Mouse (Mus musculus): Measurements from ENCODE around the gene Omp.
A peak's percentile ranks its signal among the peaks of the same experiment; 100 is the strongest.

Omp gene

DNA sequence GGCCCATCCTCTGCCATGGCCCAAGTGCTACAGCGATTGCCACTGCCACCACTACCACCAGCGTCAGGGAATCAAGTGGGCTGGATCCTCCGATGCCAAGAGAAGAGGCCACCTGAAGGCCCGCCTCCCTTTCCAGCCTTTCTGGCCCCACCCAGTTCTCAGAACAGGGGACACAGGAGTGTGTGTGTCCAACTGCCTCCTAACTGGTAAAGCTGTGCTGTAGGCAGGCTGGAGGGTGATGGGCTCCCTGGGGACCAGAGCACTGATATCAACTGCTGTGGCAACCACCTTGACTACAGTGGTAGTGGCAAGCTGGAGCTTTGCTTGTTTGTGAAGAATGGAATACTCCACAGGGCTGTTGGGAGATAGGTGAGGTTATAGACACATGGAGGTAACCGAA is at the start of gene Omp:
Gene Omp, minus strand, starts transcription at position 101 of the 400 bp plus-strand sequence.
- no peak for DNase-seq (ENCODE audit: low read depth in 1 of 2, low spot score in 2 of 2)

DNA sequence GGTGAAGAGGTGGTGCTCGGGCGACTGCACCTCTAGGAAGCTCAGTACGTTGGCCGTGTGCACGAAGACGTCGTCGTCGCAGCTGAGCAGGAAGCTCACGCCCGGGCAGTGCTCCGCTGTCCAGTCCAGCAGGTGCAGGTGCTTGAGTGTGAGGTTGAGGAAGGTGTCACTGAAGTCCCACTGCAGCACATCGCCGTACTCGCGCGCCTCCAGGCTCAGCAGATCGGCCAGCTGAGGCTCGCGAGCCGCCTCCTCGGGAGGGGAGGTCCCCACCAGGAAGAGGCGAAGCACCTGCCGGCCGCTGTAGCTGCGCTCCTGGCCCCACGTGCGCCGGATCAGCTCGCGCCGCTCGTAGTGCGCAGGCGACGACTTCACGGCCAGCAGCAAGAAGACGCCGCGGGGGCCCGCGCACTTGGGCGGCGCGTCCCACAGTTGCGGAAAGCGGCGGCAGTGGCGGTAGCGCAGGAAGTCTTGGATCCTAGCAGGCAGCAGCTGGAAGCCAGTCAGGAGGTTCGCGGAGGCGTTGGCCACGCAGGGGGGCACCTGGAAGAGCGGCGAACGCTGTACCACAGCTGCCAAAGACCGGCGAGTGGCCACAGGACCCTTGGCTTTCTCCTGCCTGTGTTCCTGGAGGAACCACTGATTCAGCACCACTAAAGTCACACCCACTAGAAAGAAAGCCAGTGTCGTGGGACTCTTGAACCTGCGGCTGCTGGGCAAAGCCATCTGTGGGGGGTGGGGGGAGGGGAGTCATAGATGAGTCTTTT is 48.9 kb upstream of the Omp start:
- no peak for DNase-seq (ENCODE audit: low read depth in 1 of 2, low spot score in 2 of 2)

DNA sequence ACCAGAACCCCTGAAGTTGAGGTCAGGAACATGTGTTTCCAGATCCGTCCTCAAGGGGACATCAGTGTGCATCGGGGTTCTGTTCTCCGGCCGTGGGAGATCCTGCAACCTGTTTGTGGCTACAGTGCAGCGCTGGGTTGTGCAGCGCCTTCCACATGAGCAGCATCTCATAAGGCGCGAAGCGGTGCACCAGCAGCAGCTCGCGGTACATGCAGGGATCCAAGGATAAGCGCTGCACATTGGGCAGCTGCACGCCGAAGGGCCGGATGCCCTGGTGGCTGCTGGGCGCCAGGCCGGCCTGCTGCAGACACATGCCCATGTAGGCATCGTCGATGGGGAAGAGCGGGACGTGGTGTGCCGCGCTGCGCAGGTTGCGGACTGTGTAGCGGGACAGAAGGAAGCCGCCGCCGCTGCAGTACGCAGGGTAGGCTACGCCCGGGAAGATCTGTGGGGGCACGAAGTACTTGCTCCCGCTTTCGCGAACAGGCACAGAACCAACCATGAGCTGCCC is 48.3 kb upstream of the Omp start:
- no peak for DNase-seq (ENCODE audit: low read depth in 1 of 2, low spot score in 2 of 2)

DNA sequence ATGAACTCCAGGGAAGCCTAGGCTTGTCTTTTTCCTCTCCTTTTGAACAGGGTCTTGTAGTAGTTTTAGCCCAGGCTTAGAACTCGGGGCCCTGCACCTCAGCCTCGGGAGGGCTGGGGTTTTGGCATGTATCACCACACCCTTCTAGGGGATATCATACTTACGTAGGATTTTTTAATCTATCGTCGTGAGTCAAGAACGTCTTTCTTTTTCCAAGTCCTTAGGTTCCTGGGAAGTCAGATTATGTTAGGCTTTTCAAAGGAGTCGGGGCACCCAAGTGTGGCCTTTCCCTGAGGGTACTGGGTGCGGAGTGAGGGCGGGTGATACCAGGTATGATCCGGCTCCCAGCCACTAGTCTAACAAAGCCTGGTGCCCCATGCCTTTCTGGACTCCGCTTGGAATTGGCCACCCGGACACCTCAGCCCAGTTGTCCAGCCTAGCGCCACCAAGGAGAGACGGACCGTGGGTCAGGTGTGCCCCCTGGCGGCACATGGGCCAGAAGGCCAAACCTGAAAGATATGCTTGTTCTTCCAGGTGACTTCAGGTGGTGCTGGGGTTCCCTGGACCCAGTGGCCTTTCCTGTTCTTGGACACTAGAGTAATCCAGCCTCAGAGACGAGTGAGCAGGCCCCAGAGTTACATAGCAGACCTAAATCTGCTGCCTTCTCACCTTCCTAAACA is 46.4 kb upstream of the Omp start:
- DNase-seq (ENCODE audit: low read depth in 1 of 2, low spot score in 2 of 2) = no peak

DNA sequence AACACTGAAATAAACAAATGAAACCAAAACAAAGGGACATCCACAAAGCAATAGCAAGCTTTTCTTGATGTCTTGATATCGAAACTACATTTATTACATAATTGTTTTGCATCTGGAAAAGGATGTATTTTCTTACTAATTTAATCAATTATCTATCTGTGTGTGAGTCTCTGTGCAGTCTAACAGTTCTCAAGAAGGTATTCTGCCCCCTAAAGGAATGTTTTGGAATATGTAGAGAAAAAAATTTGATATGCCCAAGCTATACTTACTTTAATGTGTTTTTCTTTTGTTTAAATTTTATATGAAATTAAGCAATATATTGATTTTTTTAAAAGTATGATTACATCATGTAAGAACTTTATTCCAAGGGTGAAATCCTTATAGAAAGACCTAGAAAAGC is 45.3 kb upstream of the Omp start:
- no peak for DNase-seq (ENCODE audit: low read depth in 1 of 2, low spot score in 2 of 2)

DNA sequence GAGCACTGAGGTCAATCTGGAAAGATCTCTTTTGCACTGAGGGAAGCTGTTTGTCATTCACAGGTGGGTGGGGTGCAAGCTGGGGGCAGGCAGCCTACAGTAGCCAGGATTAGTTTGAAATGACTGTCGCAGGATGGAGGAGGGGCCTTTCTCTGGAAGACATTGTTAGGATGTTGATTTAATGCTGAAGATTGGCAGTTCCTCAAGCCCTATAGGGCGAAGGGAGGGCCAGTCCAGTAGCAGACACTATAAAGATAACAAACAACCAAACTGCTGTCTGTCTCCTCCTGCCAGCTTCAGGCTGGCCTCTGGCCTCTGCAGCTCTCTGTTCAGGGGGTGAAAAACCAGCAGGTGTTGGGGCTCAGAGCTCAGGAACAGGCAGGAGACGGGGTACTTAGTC is 44.4 kb upstream of the Omp start:
- no peak for DNase-seq (ENCODE audit: low read depth in 1 of 2, low spot score in 2 of 2)

DNA sequence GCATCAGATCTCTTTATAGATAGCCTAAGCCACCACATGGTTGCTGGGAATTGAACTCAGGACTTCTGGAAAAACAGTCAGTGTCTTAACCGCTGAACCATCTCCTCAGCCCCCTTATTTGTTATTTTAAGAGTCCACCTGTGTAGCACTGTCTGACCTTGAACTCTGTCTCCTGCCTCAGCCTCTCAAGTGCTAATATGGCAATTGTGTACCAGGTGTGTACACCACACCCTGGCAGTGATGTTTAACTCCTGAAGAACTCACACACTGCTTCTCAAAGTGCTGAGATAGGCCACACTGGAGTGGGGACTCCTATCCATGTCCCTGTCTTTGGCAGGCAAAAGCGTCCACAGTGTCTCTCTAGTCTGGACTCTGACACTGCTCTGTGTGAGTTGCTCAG is 43.4 kb upstream of the Omp start:
- no peak for DNase-seq (ENCODE audit: low read depth in 1 of 2, low spot score in 2 of 2)

DNA sequence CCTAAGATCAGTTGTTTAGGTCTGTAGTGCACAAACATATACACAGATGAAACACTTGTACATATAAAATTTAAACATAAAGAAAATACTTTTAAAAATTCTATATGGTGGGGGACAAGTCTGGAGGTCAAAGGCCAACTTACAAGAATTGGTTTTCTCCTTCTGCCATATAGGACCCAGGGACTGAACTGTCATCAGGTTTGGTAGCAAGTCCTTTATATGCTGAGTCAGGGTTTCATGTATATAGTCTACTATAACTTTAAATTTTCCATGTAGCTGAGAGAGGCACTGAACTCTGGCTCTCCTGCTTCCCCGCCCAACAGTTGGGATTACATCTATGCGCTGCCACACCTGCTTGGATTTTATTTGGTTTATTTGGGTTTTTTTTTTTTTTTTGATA is 42.9 kb upstream of the Omp start:
- DNase-seq (ENCODE audit: low read depth in 1 of 2, low spot score in 2 of 2) = no peak

DNA sequence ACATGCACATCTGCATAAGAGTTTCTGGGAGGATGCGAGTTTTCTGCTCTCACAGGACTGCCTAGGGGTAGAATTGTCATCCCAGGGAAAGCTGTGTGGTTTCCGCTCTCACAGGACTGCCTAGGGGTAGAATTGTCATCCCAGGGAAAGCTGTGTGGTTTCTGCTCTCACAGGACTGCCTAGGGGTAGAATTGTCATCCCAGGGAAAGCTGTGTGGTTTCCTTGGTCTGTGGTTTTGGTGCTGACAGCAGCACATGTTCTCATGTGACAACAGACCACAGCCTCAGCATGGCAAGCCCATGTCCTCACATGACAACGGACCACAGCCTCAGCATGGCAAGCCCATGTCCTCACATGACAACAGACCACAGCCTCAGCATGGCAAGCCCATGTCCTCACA is 42.0 kb upstream of the Omp start:
- DNase-seq (ENCODE audit: low read depth in 1 of 2, low spot score in 2 of 2) = peak in 1 of 2 experiments; percentile 10

DNA sequence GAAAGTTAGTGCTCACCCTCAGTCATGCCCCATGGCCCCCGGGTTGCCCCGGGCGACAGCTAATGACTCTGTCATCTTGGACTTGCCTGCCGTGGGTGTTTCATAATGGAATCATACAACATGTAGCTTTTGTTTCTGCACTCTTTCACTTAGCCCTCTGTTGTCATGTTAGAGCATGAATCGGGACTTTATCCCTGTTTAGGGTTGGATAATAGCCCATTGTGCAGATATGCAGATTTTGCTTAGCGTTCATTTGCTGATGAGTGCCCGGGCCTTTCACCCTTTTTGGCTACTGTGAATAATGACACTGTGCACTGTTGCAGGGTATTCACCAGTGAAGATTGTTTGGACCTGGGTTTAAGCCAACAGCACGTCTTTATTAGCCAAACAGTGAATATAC is 41.3 kb upstream of the Omp start:
- no peak for DNase-seq (ENCODE audit: low read depth in 1 of 2, low spot score in 2 of 2)

DNA sequence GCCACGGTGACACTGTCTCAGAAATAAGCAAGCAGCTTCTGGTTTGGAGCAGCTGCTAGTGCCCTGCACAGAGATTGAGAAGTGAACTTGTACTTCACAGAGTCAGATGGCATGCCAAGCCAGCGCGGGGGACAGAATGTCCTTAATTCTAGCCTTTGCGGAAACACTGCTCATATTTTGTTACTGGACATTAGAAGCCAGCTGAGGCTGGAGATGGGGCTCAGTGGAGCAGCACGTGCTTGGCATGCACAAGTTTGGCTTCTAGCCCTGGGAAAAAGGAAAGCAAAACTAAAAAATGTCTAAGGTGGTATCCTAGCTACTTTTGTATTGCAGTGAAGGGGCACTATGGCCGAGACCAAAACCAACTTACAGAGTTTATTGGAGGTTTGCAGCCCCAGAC is 40.0 kb upstream of the Omp start:
- no peak for DNase-seq (ENCODE audit: low read depth in 1 of 2, low spot score in 2 of 2)

DNA sequence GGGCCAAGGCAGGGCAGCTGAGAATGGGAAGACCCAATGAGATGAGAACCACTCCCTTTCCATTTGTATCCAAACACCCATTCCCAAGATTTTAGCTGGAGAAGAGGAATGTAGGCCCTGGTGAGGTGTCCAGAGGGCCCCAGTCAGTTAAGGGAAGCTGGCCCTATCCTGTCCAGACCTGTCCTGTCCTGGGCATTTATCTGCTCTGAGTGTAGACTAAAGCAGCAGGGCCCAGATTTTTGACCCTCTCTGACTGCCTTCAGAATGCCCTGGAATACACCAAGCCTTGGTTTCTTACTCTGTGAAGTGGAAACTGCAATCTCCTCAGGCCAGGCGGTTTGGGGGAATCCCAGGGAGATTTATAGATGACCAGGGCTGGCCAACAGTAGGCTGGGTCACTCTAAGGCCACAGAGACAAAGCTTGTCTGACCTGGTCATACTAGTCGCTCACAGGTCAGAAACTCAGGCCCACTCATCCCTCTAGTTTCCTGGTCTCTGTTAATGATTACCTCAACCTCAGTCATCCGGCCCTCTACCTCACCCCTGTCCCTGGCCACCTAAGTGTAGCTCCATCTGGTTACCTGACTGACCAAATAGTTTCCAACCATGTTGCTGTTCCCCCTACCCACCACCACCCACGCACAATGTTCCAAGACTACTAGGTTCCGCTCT is 33.4 kb upstream of the Omp start:
- no peak for DNase-seq (ENCODE audit: low read depth in 1 of 2, low spot score in 2 of 2)

DNA sequence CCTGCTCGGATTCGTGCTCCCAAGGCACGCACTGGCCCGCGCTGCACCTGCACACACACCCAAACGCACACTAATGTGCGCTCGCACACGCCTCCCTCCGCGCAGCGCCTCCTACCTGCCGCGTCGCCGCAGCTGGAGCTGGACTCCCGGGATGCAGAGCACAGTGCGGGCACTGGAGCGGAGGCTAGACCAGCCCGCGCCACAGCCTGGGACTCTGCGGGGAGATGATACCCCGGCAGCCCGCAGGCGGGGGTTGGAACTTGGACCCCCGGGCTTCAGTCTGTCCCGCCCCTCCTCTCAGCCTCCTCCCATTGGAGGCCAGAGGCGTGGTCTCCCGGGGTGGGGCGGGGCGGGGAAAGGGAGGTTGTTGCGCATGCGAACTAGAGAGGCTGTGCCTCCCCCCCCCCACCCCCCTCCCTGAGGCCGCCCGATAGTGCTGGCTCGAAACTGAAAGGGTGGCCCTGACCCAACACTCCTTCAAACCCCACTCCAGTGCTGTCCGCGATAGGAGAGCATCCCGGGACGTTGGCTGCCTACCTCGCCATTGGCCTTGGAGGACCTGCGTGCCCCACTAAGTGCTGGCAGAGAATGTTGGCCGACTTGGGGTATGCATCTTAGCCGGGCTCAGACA is 32.7 kb upstream of the Omp start, which contains the start of gene Capn5:
Gene Capn5, minus strand, starts transcription at position 346 of the 631 bp plus-strand sequence.
- DNase-seq (ENCODE audit: low read depth in 1 of 2, low spot score in 2 of 2) = peak in 1 of 2 experiments; percentile 17

DNA sequence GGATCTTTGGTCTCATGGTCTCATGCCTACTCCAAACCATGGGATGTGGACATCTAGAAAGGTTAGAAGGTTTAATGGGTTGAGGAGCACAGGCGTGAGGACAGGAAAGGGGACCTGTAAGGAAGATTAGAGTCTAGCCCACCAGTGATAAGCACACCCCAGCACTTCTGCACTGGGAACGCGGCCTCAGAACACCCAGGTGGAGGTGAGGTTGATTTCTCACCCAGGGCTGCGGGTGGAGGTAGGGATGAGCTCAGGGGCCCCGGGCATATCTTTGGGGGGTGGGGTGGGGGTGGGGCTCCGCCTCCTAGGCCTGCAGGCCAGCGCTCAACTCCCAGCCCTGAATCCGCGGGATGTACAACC is 32.2 kb upstream of the Omp start:
- DNase-seq (ENCODE audit: low read depth in 1 of 2, low spot score in 2 of 2) = no peak

DNA sequence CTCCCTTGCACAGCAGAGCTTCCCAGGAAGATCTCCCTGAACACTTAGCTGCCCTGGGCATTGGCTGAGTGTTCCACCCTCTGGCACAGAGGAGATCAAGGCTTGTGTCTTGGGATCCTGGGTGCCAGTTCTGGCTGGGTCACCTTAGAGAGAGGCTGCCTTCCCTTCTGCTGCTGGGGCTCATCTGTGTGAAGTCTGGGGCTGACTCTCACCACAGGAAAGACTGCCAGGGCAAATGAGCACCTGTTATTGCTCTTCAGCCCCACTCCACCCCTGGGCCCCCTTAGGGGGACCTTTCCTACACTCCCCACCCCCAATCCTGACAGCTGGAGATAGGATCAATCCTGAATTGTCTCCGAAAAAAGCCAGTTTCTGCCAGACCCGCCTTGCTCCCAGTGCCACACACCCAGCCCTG is 31.8 kb upstream of the Omp start:
- DNase-seq (ENCODE audit: low read depth in 1 of 2, low spot score in 2 of 2) = no peak

DNA sequence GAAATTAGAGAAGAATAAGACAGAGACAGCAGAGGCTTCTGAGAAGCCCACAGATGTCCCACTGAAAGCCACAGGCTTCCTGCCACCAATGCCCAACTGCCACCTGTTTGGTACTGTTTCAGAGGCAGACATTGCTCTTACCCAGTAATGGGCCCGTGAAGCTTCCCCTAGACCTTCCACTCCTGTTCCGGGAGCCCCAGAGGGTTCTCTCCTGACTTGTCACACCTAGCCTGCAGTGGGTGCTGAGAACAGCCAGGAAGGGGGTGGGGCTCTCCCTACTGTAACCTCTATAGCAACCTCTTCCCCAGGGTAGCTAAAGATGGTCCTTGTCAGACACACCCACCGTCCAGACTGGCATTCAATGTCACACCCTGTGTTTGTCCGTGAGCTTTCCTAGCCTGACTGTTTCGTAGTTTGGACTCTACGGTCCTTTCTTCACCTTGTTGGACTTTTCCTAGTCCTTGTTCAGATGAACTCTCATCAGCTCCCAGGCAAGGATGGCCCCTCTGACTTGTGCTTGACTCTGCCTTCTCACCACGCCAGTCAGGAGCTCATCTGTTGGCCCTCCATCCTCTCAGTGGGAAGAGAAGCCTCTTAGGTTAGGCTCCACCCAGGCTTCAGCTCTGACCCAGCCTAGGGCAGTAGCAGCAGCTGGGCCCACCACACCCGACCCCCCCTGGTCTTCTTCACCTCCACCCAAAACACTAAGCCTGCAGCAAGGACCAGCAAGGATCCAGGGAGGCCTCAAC is 31.2 kb upstream of the Omp start:
- DNase-seq (ENCODE audit: low read depth in 1 of 2, low spot score in 2 of 2) = no peak

DNA sequence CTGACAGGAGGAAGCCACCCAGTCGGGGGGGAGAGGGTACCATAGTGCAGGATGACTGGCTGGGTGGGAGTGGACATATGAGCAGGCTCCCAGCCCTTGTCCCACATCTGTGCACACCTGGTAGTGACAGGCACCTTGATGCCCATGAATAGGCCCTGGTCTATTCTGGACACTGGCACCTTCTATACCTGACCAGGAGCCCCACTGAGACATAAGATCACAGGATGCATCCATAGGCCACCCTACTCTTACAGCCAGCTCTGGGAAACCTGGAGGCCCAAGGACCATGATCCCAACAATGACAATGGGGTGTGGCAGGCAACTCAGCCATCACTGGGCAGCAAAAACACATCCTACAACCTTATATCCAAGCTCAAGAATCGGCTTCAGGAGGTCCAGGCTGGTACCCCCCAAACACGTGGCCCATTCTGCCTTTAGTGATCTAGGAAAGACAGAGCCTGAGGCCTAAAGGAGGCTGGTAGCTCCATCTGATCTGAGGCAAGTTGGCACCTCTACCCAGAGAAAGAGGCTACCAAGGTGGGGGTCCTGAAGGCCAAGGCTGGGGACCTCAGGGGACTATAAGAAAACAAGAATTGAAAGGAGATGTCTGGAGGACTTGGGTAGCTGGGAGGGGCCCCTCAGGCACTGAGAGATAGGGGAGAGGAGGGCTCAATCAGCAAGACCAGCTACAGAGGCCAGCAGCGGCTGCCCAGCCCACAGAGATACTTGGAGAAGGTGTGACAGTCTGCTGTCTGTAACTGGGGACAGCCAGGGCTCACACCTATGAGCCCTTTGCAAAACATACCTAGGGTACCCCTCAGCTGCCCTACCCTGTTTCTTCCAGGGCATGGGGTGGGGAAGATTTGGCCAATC is 29.8 kb upstream of the Omp start:
- no peak for DNase-seq (ENCODE audit: low read depth in 1 of 2, low spot score in 2 of 2)

DNA sequence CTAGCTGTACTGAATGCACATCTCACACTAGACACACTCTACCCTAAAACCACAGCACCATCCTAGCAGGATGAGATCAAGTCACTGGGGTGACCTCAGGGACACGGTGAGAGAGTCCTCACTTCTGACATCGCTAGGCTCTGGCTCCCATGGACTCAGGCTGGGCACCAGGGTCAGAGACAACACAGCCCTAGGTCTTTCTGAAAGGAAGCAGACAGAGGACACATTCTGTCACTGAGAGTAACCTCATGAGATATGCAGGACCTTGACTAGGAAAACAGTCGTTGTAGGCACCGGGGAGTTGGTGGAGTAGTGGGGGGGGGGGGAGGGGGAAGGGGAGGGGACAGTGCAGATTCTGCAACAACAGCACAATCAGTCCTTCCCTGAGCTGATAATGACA is 28.1 kb upstream of the Omp start:
- no peak for DNase-seq (ENCODE audit: low read depth in 1 of 2, low spot score in 2 of 2)

DNA sequence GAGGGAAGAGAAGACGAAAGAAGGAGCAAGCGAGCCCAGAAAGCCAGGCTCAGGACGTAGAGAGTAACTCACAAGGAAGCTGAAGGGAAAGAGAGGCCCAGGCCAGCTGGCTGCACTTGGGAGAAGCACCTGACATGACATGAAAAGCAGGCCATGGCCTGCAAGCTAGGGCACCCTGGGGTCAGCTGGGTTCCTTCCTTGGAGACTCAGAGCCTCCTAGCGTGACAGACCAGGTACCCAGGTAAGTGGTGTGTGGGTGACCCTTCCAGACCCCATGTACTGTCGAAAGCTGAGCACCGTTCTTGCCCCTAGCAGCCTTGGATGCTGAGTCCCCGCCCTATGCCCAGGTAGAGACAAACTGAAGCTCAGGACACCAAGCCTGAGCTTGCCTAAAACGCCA is 27.4 kb upstream of the Omp start:
- DNase-seq (ENCODE audit: low read depth in 1 of 2, low spot score in 2 of 2) = no peak
